Mouse (Mus musculus): ENCODE data around the gene Treml4. TPM values are rescaled to one million over a fixed set of nuclear protein-coding genes. Genes with fewer than 3 reads are reported as not detected.

Treml4 gene
- polyA plus RNA-seq, 1 experiment from 2014 or later = 0.16 TPM

- Histone ChIP-seq H3K9me3 (ENCODE audit: control insufficient read depth, low read length) (no peaks in the 10 kb centered on the region), H3K4me1 (ENCODE audit: control insufficient read depth, insufficient read depth, low read length) (no peaks in the 10 kb centered on the region)
Observed at GRCm38 (mm10) chr17:48247221-48247928, 16.7 kb upstream of the Treml4 start, which contains the start of gene Trem3. Gene Trem3 (plus strand): TSS chr17:48247777.

DNA sequence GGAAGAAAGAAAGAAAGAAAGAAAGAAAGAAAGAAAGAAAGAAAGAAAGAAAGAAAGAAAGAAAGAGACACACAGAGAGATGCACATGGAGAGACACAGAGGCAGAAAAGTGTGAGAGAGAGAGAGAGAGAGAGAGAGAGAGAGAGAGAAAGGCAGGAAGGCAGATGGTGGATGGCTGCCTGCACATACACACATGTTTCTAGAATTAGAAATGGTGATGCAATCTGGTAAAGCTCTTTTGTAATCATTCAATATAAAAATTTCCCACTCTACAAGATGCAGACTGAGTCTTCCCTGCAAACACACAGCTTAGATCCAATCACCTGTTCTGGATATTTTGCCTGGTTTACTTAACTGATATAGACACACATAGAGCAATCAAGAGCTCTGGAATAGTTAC, 15.1 kb upstream of the Treml4 start:
- ATAC-seq (ENCODE audit: insufficient number of reproducible peaks, low FRiP score, low TSS enrichment, low read depth) (no peak), DNase-seq (ENCODE audit: low spot score) (no peak)
- no peak overlapping the region for H3K27ac ChIP-seq (replicated peaks; ENCODE audit: low read depth, low read length)
- no peak overlapping the region for H3K9ac ChIP-seq (ENCODE audit: low read length)
- no peak overlapping the region for H3K4me3 ChIP-seq (ENCODE audit: low read depth, low read length)
- no peaks in the 10 kb centered on the region for H3K9me3 ChIP-seq (ENCODE audit: control insufficient read depth, low read length)
- no peaks in the 10 kb centered on the region for H3K4me1 ChIP-seq (ENCODE audit: control insufficient read depth, insufficient read depth, low read length)
- no peaks in the 10 kb centered on the region for H3K36me3 ChIP-seq (ENCODE audit: control insufficient read depth, insufficient read depth, low read length)
- H3K27me3 ChIP-seq (ENCODE audit: control insufficient read depth, insufficient read depth, low read length) = no peaks in the 10 kb centered on the region
- no peak overlapping the region for H3K4me2 ChIP-seq (ENCODE audit: low read depth, severe bottlenecking)

More at GRCm38 (mm10) chr17:48247221-48247928, 16.7 kb upstream of the Treml4 start, which contains the start of gene Trem3:
- no peak within 1 kb of the TSS for H3K4me3 ChIP-seq (ENCODE audit: low read depth, low read length)
- no peak within 1 kb of the TSS for H3K27ac ChIP-seq (replicated peaks; ENCODE audit: low read depth, low read length)
- ATAC-seq (ENCODE audit: insufficient number of reproducible peaks, low FRiP score, low TSS enrichment, low read depth) (no peak), DNase-seq (ENCODE audit: low spot score) (no peak)
- no peak within 1 kb of the TSS for H3K4me2 ChIP-seq (ENCODE audit: low read depth, severe bottlenecking)
- no peak within 1 kb of the TSS for H3K9ac ChIP-seq (ENCODE audit: low read length)
- no peaks in the 10 kb centered on the region for H3K27me3 ChIP-seq (ENCODE audit: control insufficient read depth, insufficient read depth, low read length)
- WGBS = 85% methylated on average over 11 of the region's 11 CpGs
- no peaks in the 10 kb centered on the region for H3K36me3 ChIP-seq (ENCODE audit: control insufficient read depth, insufficient read depth, low read length)

DNA sequence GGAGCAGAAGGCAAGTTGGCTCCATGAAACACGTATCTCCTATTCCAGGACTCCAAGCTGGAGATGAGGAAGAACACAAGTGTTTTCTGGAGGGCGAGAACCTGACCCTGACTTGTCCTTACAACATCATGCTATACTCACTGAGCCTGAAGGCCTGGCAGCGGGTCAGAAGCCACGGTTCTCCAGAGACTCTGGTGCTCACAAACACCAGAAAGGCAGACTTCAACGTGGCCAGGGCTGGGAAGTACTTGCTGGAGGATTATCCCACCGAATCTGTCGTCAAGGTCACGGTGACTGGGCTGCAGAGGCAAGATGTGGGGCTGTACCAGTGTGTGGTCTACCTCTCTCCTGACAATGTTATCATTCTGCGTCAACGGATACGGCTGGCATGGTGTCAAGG, 14.6 kb upstream of the Treml4 start:
- WGBS = 84% methylated on average over 11 of the region's 11 CpGs
- H3K4me3 ChIP-seq (ENCODE audit: low read depth, low read length) = no peak overlapping the region
- ATAC-seq (ENCODE audit: insufficient number of reproducible peaks, low FRiP score, low TSS enrichment, low read depth) (no peak), DNase-seq (ENCODE audit: low spot score) (no peak)
- H3K4me2 ChIP-seq (ENCODE audit: low read depth, severe bottlenecking) = no peak overlapping the region
- no peaks in the 10 kb centered on the region for H3K9me3 ChIP-seq (ENCODE audit: control insufficient read depth, low read length)
- H3K36me3 ChIP-seq (ENCODE audit: control insufficient read depth, insufficient read depth, low read length) = no peaks in the 10 kb centered on the region
- no peaks in the 10 kb centered on the region for H3K27me3 ChIP-seq (ENCODE audit: control insufficient read depth, insufficient read depth, low read length)
- no peak overlapping the region for H3K27ac ChIP-seq (replicated peaks; ENCODE audit: low read depth, low read length)
- no peaks in the 10 kb centered on the region for H3K4me1 ChIP-seq (ENCODE audit: control insufficient read depth, insufficient read depth, low read length)
- H3K9ac ChIP-seq (ENCODE audit: low read length) = no peak overlapping the region

- no peaks in the 10 kb centered on the region for H3K36me3 ChIP-seq (ENCODE audit: control insufficient read depth, insufficient read depth, low read length)
- H3K27ac ChIP-seq (replicated peaks; ENCODE audit: low read depth, low read length) = no peak overlapping the region
- WGBS = 85% methylated on average over 7 of the region's 7 CpGs
- no peak overlapping the region for H3K4me2 ChIP-seq (ENCODE audit: low read depth, severe bottlenecking)
- no peak overlapping the region for H3K9ac ChIP-seq (ENCODE audit: low read length)
- no peak overlapping the region for H3K4me3 ChIP-seq (ENCODE audit: low read depth, low read length)
- no peaks in the 10 kb centered on the region for H3K27me3 ChIP-seq (ENCODE audit: control insufficient read depth, insufficient read depth, low read length)
- no peaks in the 10 kb centered on the region for H3K9me3 ChIP-seq (ENCODE audit: control insufficient read depth, low read length)
- ATAC-seq (ENCODE audit: insufficient number of reproducible peaks, low FRiP score, low TSS enrichment, low read depth) (no peak), DNase-seq (ENCODE audit: low spot score) (no peak)
- no peaks in the 10 kb centered on the region for H3K4me1 ChIP-seq (ENCODE audit: control insufficient read depth, insufficient read depth, low read length)
Observed at GRCm38 (mm10) chr17:48250631-48251030, 13.5 kb upstream of the Treml4 start.

DNA sequence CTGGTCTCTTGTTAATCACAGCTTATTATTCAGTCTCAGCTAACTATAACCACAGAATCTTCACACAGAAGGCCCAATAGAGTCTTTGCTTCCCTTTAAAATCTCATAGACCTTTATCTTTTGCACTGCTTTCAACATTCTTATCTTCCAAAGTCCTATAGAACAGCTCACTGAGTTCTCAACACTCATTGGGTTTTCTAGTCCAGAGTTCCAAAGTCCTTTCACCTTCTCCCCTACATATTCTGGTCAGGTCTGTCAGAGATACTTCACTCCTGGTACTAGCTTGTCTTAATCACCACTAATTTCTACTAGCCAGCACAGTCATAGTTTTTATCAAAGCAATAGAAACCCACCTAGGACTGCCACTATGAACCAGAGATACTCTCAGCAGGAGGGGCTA, 7.5 kb upstream of the Treml4 start:
- no peak for ATAC-seq (ENCODE audit: insufficient number of reproducible peaks, low FRiP score, low TSS enrichment, low read depth)
- Histone ChIP-seq H3K36me3 (ENCODE audit: control insufficient read depth, insufficient read depth, low read length) (no peaks in the 10 kb centered on the region), H3K27ac (replicated peaks; ENCODE audit: low read depth, low read length) (no peak overlapping the region), H3K4me3 (ENCODE audit: low read depth, low read length) (no peak overlapping the region), H3K9ac (ENCODE audit: low read length) (no peak overlapping the region), H3K9me3 (ENCODE audit: control insufficient read depth, low read length) (no peaks in the 10 kb centered on the region), H3K27me3 (ENCODE audit: control insufficient read depth, insufficient read depth, low read length) (no peaks in the 10 kb centered on the region), H3K4me1 (ENCODE audit: control insufficient read depth, insufficient read depth, low read length) (no peaks in the 10 kb centered on the region), H3K4me2 (ENCODE audit: low read depth, severe bottlenecking) (no peak overlapping the region)
- DNase-seq (ENCODE audit: low spot score) = no peak

- DNase-seq (ENCODE audit: low spot score) (no peak), ATAC-seq (ENCODE audit: insufficient number of reproducible peaks, low FRiP score, low TSS enrichment, low read depth) (no peak)
- Histone ChIP-seq H3K36me3 (ENCODE audit: control insufficient read depth, insufficient read depth, low read length) (no peaks in the 10 kb centered on the region), H3K9ac (ENCODE audit: low read length) (no peak overlapping the region), H3K4me1 (ENCODE audit: control insufficient read depth, insufficient read depth, low read length) (no peaks in the 10 kb centered on the region), H3K4me2 (ENCODE audit: low read depth, severe bottlenecking) (no peak overlapping the region), H3K9me3 (ENCODE audit: control insufficient read depth, low read length) (no peaks in the 10 kb centered on the region), H3K27ac (replicated peaks; ENCODE audit: low read depth, low read length) (no peak overlapping the region), H3K27me3 (ENCODE audit: control insufficient read depth, insufficient read depth, low read length) (no peaks in the 10 kb centered on the region), H3K4me3 (ENCODE audit: low read depth, low read length) (no peak overlapping the region)
- WGBS = 89% methylated on average over 2 of the region's 2 CpGs
Observed at GRCm38 (mm10) chr17:48261868-48262267, 2.2 kb upstream of the Treml4 start.

DNA sequence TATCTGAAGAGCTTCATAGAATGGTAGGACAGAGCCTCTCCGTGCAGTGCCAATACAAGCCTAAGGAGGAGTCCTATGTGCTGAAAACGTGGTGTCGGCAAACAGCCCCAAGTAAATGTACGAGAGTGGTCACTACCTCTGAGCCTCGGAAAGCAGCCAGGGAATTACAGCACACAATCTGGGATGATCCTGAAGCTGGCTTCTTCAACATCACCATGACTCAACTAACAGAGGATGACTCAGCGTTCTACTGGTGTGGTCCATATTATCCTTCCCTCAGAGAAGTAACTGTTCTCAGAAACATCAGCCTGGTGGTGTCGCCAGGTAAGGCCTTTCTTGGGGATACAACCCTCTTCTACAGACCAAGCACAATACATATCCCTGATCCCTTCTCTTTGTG, 567 bp downstream of the Treml4 start:
- H3K4me2 ChIP-seq (ENCODE audit: low read depth, severe bottlenecking) = no peak overlapping the region
- no peaks in the 10 kb centered on the region for H3K27me3 ChIP-seq (ENCODE audit: control insufficient read depth, insufficient read depth, low read length)
- H3K9ac ChIP-seq (ENCODE audit: low read length) = no peak overlapping the region
- DNase-seq (ENCODE audit: low spot score) = no peak
- 90% methylated on average over 7 of the region's 7 CpGs for whole genome bisulfite sequencing
- no peaks in the 10 kb centered on the region for H3K4me1 ChIP-seq (ENCODE audit: control insufficient read depth, insufficient read depth, low read length)
- H3K4me3 ChIP-seq (ENCODE audit: low read depth, low read length) = no peak overlapping the region
- no peak for ATAC-seq (ENCODE audit: insufficient number of reproducible peaks, low FRiP score, low TSS enrichment, low read depth)
- H3K9me3 ChIP-seq (ENCODE audit: control insufficient read depth, low read length) = no peaks in the 10 kb centered on the region
- no peak overlapping the region for H3K27ac ChIP-seq (replicated peaks; ENCODE audit: low read depth, low read length)
- no peaks in the 10 kb centered on the region for H3K36me3 ChIP-seq (ENCODE audit: control insufficient read depth, insufficient read depth, low read length)

GRCm38 (mm10) chr17:48266138-48266537, 2.0 kb downstream of the Treml4 start:
- no peak overlapping the region for H3K4me3 ChIP-seq (ENCODE audit: low read depth, low read length)
- no peak overlapping the region for H3K4me2 ChIP-seq (ENCODE audit: low read depth, severe bottlenecking)
- H3K9me3 ChIP-seq (ENCODE audit: control insufficient read depth, low read length) = no peaks in the 10 kb centered on the region
- DNase-seq (ENCODE audit: low spot score) = no peak
- H3K36me3 ChIP-seq (ENCODE audit: control insufficient read depth, insufficient read depth, low read length) = no peaks in the 10 kb centered on the region
- no peak overlapping the region for H3K27ac ChIP-seq (replicated peaks; ENCODE audit: low read depth, low read length)
- 13% methylated on average over 2 of the region's 2 CpGs for WGBS
- H3K27me3 ChIP-seq (ENCODE audit: control insufficient read depth, insufficient read depth, low read length) = no peaks in the 10 kb centered on the region
- ATAC-seq (ENCODE audit: insufficient number of reproducible peaks, low FRiP score, low TSS enrichment, low read depth) = no peak
- no peak overlapping the region for H3K9ac ChIP-seq (ENCODE audit: low read length)
- H3K4me1 ChIP-seq (ENCODE audit: control insufficient read depth, insufficient read depth, low read length) = no peaks in the 10 kb centered on the region
